Mouse (Mus musculus): ENCODE data around the gene Adamts2. TPM values are rescaled to one million over a fixed set of nuclear protein-coding genes. Genes with fewer than 3 reads are reported as not detected.

Gene Adamts2
- polyA plus RNA-seq, 1 experiment from 2014 or later, result 25.7 TPM

GRCm38 (mm10) chr11:50717381-50717897, 115.6 kb downstream of the Adamts2 start:
- H3K4me2 ChIP-seq (ENCODE audit: low read depth, low read length), result no peak overlapping the region
- H3K9me3 ChIP-seq (ENCODE audit: control insufficient read depth, low read length), result no peaks in the 10 kb centered on the region
- H3K27me3 ChIP-seq (replicated peaks; ENCODE audit: control insufficient read depth, insufficient read depth, low read length), result no peaks in the 10 kb centered on the region
- no peak overlapping the region for H3K9ac ChIP-seq (ENCODE audit: low read depth, low read length)
- no peaks in the 10 kb centered on the region for H3K36me3 ChIP-seq (ENCODE audit: control insufficient read depth, insufficient read depth, low read length)
- ATAC-seq (ENCODE audit: low read depth) (no peak), DNase-seq (ENCODE audit: low spot score) (peak; percentile 30)
- WGBS, result 53% methylated on average over 12 of the region's 12 CpGs
- H3K4me1 ChIP-seq (ENCODE audit: control insufficient read depth, insufficient read depth, low read length), result peaks cover 31% of the 10 kb centered on the region
- H3K4me3 ChIP-seq (ENCODE audit: low read depth, low read length), result no peak overlapping the region
- peak overlapping the region; percentile 50 for H3K27ac ChIP-seq (replicated peaks; ENCODE audit: low read depth, low read length)

DNA sequence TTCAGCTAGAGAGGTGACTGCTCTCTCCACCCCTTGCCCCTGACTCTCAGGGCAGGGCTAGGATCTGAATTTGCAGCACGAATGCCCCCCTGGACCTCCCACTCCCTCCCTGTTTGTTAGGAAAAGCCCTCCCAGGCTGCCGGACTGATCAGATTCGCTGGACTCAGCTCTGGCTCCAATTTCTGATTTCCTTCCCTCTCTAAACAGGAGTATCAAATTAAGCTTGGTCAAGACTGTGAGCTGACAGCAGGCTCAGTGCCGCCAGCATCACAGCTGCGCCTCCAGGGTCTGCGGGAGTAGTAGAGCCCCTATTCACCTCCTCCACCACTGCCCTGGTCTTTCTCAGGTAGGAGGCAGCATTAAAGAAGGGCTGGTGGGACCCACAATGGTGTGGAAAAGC, 117.0 kb downstream of the Adamts2 start:
- DNase-seq (ENCODE audit: low spot score), result peak; percentile 58
- WGBS, result 9% methylated on average over 6 of the region's 6 CpGs
- peak; percentile 48; the same call in 1 of the 2 replicates for ATAC-seq (ENCODE audit: low read depth)
- no peak overlapping the region for H3K4me3 ChIP-seq (ENCODE audit: low read depth, low read length)
- H3K9me3 ChIP-seq (ENCODE audit: control insufficient read depth, low read length), result no peaks in the 10 kb centered on the region
- 0 out of 2 replicates have a peak overlapping the region, but pooled peaks have one; percentile 7 for H3K4me2 ChIP-seq (ENCODE audit: low read depth, low read length)
- no peaks in the 10 kb centered on the region for H3K36me3 ChIP-seq (ENCODE audit: control insufficient read depth, insufficient read depth, low read length)
- H3K4me1 ChIP-seq (ENCODE audit: control insufficient read depth, insufficient read depth, low read length), result peaks cover 31% of the 10 kb centered on the region
- H3K9ac ChIP-seq (ENCODE audit: low read depth, low read length), result no peak overlapping the region
- H3K27me3 ChIP-seq (replicated peaks; ENCODE audit: control insufficient read depth, insufficient read depth, low read length), result no peaks in the 10 kb centered on the region
- no peak overlapping the region for H3K27ac ChIP-seq (replicated peaks; ENCODE audit: low read depth, low read length)

DNA sequence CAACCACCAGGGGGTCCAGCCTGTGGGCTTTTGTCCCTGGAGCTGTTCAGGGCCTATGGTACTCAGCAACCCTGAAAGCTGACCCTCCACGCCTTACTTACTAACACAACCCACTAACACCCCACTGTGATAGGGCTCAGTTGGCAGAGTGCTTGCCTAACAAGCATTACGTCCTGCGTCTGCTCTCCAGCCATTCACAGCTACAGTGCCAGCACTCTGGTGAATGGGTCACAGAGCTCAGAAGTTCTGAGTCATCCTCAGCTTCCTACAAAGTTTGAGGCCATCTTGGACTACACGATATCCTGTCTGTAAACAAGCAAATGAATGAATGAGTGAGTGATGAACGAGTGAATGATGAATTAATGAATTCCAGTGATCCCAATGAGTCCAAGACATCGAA, 118.5 kb downstream of the Adamts2 start:
- Histone ChIP-seq H3K4me1 (ENCODE audit: control insufficient read depth, insufficient read depth, low read length) (peaks cover 31% of the 10 kb centered on the region), H3K27ac (replicated peaks; ENCODE audit: low read depth, low read length) (no peak overlapping the region), H3K4me2 (ENCODE audit: low read depth, low read length) (no peak overlapping the region), H3K27me3 (replicated peaks; ENCODE audit: control insufficient read depth, insufficient read depth, low read length) (no peaks in the 10 kb centered on the region), H3K4me3 (ENCODE audit: low read depth, low read length) (no peak overlapping the region), H3K36me3 (ENCODE audit: control insufficient read depth, insufficient read depth, low read length) (no peaks in the 10 kb centered on the region), H3K9ac (ENCODE audit: low read depth, low read length) (no peak overlapping the region), H3K9me3 (ENCODE audit: control insufficient read depth, low read length) (no peaks in the 10 kb centered on the region)
- ATAC-seq (ENCODE audit: low read depth), result no peak
- 77% methylated on average over 6 of the region's 6 CpGs for WGBS
- DNase-seq (ENCODE audit: low spot score), result no peak

- H3K4me3 ChIP-seq (ENCODE audit: low read depth, low read length), result no peak overlapping the region
- H3K4me1 ChIP-seq (ENCODE audit: control insufficient read depth, insufficient read depth, low read length), result peaks cover 31% of the 10 kb centered on the region
- no peaks in the 10 kb centered on the region for H3K27me3 ChIP-seq (replicated peaks; ENCODE audit: control insufficient read depth, insufficient read depth, low read length)
- no peak overlapping the region for H3K27ac ChIP-seq (replicated peaks; ENCODE audit: low read depth, low read length)
- 53% methylated on average over 12 of the region's 12 CpGs for WGBS
- H3K9me3 ChIP-seq (ENCODE audit: control insufficient read depth, low read length), result no peaks in the 10 kb centered on the region
- no peaks in the 10 kb centered on the region for H3K36me3 ChIP-seq (ENCODE audit: control insufficient read depth, insufficient read depth, low read length)
- DNase-seq (ENCODE audit: low spot score), result peak; percentile 56
- no peak for ATAC-seq (ENCODE audit: low read depth)
- H3K9ac ChIP-seq (ENCODE audit: low read depth, low read length), result no peak overlapping the region
- H3K4me2 ChIP-seq (ENCODE audit: low read depth, low read length), result no peak overlapping the region
Measured at GRCm38 (mm10) chr11:50720856-50721550, 119.1 kb downstream of the Adamts2 start.

- no peak for ATAC-seq (ENCODE audit: low read depth)
- 48% methylated on average over 4 of the region's 4 CpGs for WGBS
- no peak for DNase-seq (ENCODE audit: low spot score)
- Histone ChIP-seq H3K27me3 (replicated peaks; ENCODE audit: control insufficient read depth, insufficient read depth, low read length) (no peaks in the 10 kb centered on the region), H3K36me3 (ENCODE audit: control insufficient read depth, insufficient read depth, low read length) (no peaks in the 10 kb centered on the region), H3K9ac (ENCODE audit: low read depth, low read length) (no peak overlapping the region), H3K4me3 (ENCODE audit: low read depth, low read length) (no peak overlapping the region), H3K9me3 (ENCODE audit: control insufficient read depth, low read length) (no peaks in the 10 kb centered on the region), H3K4me1 (ENCODE audit: control insufficient read depth, insufficient read depth, low read length) (0 out of 2 replicates have a peak, but pooled peaks cover 4% of the 10 kb centered on the region), H3K27ac (replicated peaks; ENCODE audit: low read depth, low read length) (no peak overlapping the region), H3K4me2 (ENCODE audit: low read depth, low read length) (no peak overlapping the region)
Measured at GRCm38 (mm10) chr11:50725595-50725994, 123.7 kb downstream of the Adamts2 start.

- no peak overlapping the region for H3K27ac ChIP-seq (replicated peaks; ENCODE audit: low read depth, low read length)
- H3K9ac ChIP-seq (ENCODE audit: low read depth, low read length), result no peak overlapping the region
- DNase-seq (ENCODE audit: low spot score) (no peak), ATAC-seq (ENCODE audit: low read depth) (no peak)
- H3K4me3 ChIP-seq (ENCODE audit: low read depth, low read length), result no peak overlapping the region
- no peaks in the 10 kb centered on the region for H3K9me3 ChIP-seq (ENCODE audit: control insufficient read depth, low read length)
- H3K4me1 ChIP-seq (ENCODE audit: control insufficient read depth, insufficient read depth, low read length), result no peaks in the 10 kb centered on the region
- no peaks in the 10 kb centered on the region for H3K36me3 ChIP-seq (ENCODE audit: control insufficient read depth, insufficient read depth, low read length)
- no peak overlapping the region for H3K4me2 ChIP-seq (ENCODE audit: low read depth, low read length)
- no peaks in the 10 kb centered on the region for H3K27me3 ChIP-seq (replicated peaks; ENCODE audit: control insufficient read depth, insufficient read depth, low read length)
- WGBS, result 62% methylated on average over 5 of the region's 5 CpGs
Measured at GRCm38 (mm10) chr11:50726035-50726434, 124.2 kb downstream of the Adamts2 start.

- H3K27ac ChIP-seq (replicated peaks; ENCODE audit: low read depth, low read length), result no peak overlapping the region
- no peak overlapping the region for H3K4me2 ChIP-seq (ENCODE audit: low read depth, low read length)
- ATAC-seq (ENCODE audit: low read depth) (no peak), DNase-seq (ENCODE audit: low spot score) (no peak)
- H3K9ac ChIP-seq (ENCODE audit: low read depth, low read length), result no peak overlapping the region
- H3K9me3 ChIP-seq (ENCODE audit: control insufficient read depth, low read length), result no peaks in the 10 kb centered on the region
- H3K4me1 ChIP-seq (ENCODE audit: control insufficient read depth, insufficient read depth, low read length), result no peaks in the 10 kb centered on the region
- H3K36me3 ChIP-seq (ENCODE audit: control insufficient read depth, insufficient read depth, low read length), result 0 out of 2 replicates have a peak, but pooled peaks cover 3% of the 10 kb centered on the region
- H3K27me3 ChIP-seq (replicated peaks; ENCODE audit: control insufficient read depth, insufficient read depth, low read length), result no peaks in the 10 kb centered on the region
- WGBS, result 52% methylated on average over 3 of the region's 3 CpGs
- H3K4me3 ChIP-seq (ENCODE audit: low read depth, low read length), result no peak overlapping the region
Measured at GRCm38 (mm10) chr11:50733146-50733545, 131.3 kb downstream of the Adamts2 start.

DNA sequence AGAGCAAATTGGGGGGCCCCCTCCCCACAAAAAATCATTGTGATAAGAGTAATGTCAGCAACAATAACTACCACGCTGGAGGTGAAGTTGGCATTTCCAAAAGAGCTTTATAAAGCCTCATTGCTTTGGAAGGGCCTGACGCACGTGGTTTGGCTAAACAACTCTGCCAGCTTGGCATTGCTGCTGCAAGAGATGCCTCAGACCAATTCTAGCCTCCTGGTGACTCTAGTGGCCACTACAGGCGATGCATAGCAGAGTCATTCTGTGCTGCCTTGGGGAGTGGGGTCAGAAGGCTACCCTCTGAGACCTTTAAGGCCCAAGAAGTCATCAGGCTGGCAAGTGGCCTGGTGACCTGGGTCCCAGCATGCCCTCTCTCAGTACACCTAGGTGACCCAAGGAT, 132.2 kb downstream of the Adamts2 start:
- DNase-seq (ENCODE audit: low spot score) (no peak), ATAC-seq (ENCODE audit: low read depth) (no peak)
- Histone ChIP-seq H3K9me3 (ENCODE audit: control insufficient read depth, low read length) (no peaks in the 10 kb centered on the region), H3K4me3 (ENCODE audit: low read depth, low read length) (no peak overlapping the region), H3K9ac (ENCODE audit: low read depth, low read length) (no peak overlapping the region), H3K27me3 (replicated peaks; ENCODE audit: control insufficient read depth, insufficient read depth, low read length) (no peaks in the 10 kb centered on the region), H3K36me3 (ENCODE audit: control insufficient read depth, insufficient read depth, low read length) (0 out of 2 replicates have a peak, but pooled peaks cover 3% of the 10 kb centered on the region), H3K4me2 (ENCODE audit: low read depth, low read length) (no peak overlapping the region), H3K4me1 (ENCODE audit: control insufficient read depth, insufficient read depth, low read length) (no peaks in the 10 kb centered on the region), H3K27ac (replicated peaks; ENCODE audit: low read depth, low read length) (no peak overlapping the region)
- WGBS, result 77% methylated on average over 4 of the region's 4 CpGs

- DNase-seq (ENCODE audit: low spot score) (no peak), ATAC-seq (ENCODE audit: low read depth) (no peak)
- Histone ChIP-seq H3K27ac (replicated peaks; ENCODE audit: low read depth, low read length) (no peak overlapping the region), H3K4me2 (ENCODE audit: low read depth, low read length) (no peak overlapping the region), H3K4me3 (ENCODE audit: low read depth, low read length) (no peak overlapping the region), H3K9ac (ENCODE audit: low read depth, low read length) (no peak overlapping the region), H3K36me3 (ENCODE audit: control insufficient read depth, insufficient read depth, low read length) (0 out of 2 replicates have a peak, but pooled peaks cover 3% of the 10 kb centered on the region), H3K4me1 (ENCODE audit: control insufficient read depth, insufficient read depth, low read length) (no peaks in the 10 kb centered on the region), H3K27me3 (replicated peaks; ENCODE audit: control insufficient read depth, insufficient read depth, low read length) (no peaks in the 10 kb centered on the region), H3K9me3 (ENCODE audit: control insufficient read depth, low read length) (no peaks in the 10 kb centered on the region)
- 100% methylated on average over 1 of the region's 1 CpGs for WGBS
Measured at GRCm38 (mm10) chr11:50736548-50736947, 134.7 kb downstream of the Adamts2 start.
